Comparison of ENCODE assay signal across 10 mouse cellular contexts in genomic region chr3:56079015-56079612, GRCm38 (mm10).
DNase-seq lines count a peak whose midpoint lies in the region; ATAC-seq and TF ChIP-seq lines count a peak whose summit lies in the region.
"Had no signal": no experiment of that assay in that cellular context is flagged by ENCODE, and none has a peak within 500 bp of the region (broad histone marks: within the 10 kb centered on the region; RNA-seq: fewer than 3 reads in every experiment).

No protein-coding gene starts in this region.

- no peak overlapping the region for H3K9ac ChIP-seq in forebrain, embryonic 15.5 days (replicated peaks)
- H3K9ac ChIP-seq: lung, embryonic 15.5 days; stomach, embryonic 15.5 days had no signal

- no peak overlapping the region for H3K27ac ChIP-seq in gastrocnemius, adult 2 months
- H3K27ac ChIP-seq in left cerebral cortex, adult 2 months, result no peak overlapping the region
- peak overlapping the region; percentile 23; the same call in 1 of the 2 replicates for H3K27ac ChIP-seq in forebrain, embryonic 15.5 days (replicated peaks)
- H3K27ac ChIP-seq: lung, embryonic 15.5 days; stomach, embryonic 15.5 days had no signal

- peaks cover 9% of the 10 kb centered on the region; the same call in 1 of the 2 replicates for H3K36me3 ChIP-seq in forebrain, embryonic 15.5 days
- H3K36me3 ChIP-seq: lung, embryonic 15.5 days; stomach, embryonic 15.5 days had no signal

- TF ChIP-seq CTCF in gastrocnemius, adult 2 months (IDR thresholded peaks at IDR 0.05), result peak; percentile 62
- peak; percentile 66 for TF ChIP-seq CTCF in left cerebral cortex, adult 2 months (IDR thresholded peaks at IDR 0.05)

- H3K4me3 ChIP-seq in gastrocnemius, adult 2 months, result no peak overlapping the region
- no peak overlapping the region for H3K4me3 ChIP-seq in left cerebral cortex, adult 2 months
- H3K4me3 ChIP-seq in forebrain, embryonic 15.5 days, result no peak overlapping the region
- H3K4me3 ChIP-seq: lung, embryonic 15.5 days; stomach, embryonic 15.5 days had no signal

- WGBS in forebrain, embryonic 15.5 days, result 68% methylated on average over 1 of the region's 1 CpGs

- H3K4me1 ChIP-seq in forebrain, embryonic 15.5 days, result no peaks in the 10 kb centered on the region
- H3K4me1 ChIP-seq: lung, embryonic 15.5 days; stomach, embryonic 15.5 days had no signal

- H3K27me3 ChIP-seq in forebrain, embryonic 15.5 days, result no peaks in the 10 kb centered on the region
- H3K27me3 ChIP-seq: lung, embryonic 15.5 days; stomach, embryonic 15.5 days had no signal

- peak; percentile 53 for ATAC-seq in forebrain, embryonic 15.5 days (replicated peaks)

- no peak for DNase-seq in gastrocnemius, adult 2 months
- DNase-seq in gastrocnemius, adult 8-10 months (ENCODE audit: low spot score in 2 of 2), result no peak
- DNase-seq in left cerebral cortex, adult 2 months (ENCODE audit: extremely low spot score in 1 of 2, low spot score in 2 of 2), result no peak
- no peak for DNase-seq in left cerebral cortex, adult 9 months (ENCODE audit: low spot score in 2 of 2)
- peak; percentile 3 for DNase-seq in R1 (ENCODE audit: low read depth, low spot score)
- DNase-seq in urinary bladder, postnatal 14 days (ENCODE audit: low spot score), result no peak
- DNase-seq in right cerebral cortex, adult 2 months (ENCODE audit: low spot score in 2 of 2), result no peak

- intact Hi-C loops in gastrocnemius, adult 2 months (cut with DNase I), result no loop called here
- intact Hi-C loops in left cerebral cortex, adult 2 months (cut with DNase I), result no loop called here

- H3K9me3 ChIP-seq in forebrain, embryonic 15.5 days, result no peaks in the 10 kb centered on the region
- H3K9me3 ChIP-seq: lung, embryonic 15.5 days; stomach, embryonic 15.5 days had no signal

- H3K4me2 ChIP-seq in forebrain, embryonic 15.5 days (replicated peaks), result no peak overlapping the region
- H3K4me2 ChIP-seq: lung, embryonic 15.5 days; stomach, embryonic 15.5 days had no signal
